Mouse (Mus musculus) layer of hippocampus, adult 9-11 months (tissue): ENCODE data around the gene Gpr153.
"Not testable (repeated sequence)": the region's sequence is repeated elsewhere in the genome, so short reads cannot be mapped to it uniquely, and the experiment has no call there.

ENCODE experiments used
- DNase-seq: peaks from one replicate; pipeline ENCODE4 v3.0.0; 2022

Gpr153 gene

DNA sequence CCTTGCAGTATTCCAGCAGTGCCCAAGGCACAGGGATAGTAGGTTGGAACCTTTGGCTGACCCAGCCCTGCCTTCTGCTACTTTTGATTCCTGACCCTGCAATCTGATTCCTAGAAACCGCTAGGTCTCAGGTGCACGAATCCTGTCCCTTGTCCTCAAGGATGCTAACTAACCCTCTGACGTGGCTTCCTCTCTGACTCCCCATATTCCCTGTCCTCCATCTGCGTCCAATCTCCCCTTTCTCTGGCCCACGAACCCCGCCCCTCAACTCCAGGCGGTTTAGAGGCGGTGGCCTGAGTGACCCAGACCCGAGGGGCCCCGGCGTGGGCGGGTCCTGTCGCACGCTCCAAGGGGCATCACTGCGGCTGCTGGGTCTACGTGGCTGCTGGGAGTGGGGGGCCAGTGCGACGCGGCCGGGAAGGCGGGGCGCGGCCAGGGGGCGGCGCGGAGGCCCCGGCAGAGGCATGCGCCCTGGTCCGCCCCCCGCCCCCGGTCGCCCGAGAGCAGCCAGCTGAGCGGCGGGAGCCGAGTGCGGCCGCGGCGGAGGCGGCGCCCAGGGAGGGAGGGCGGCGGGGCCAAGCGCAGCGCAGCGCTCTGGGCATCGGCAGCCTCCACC lies at the start of gene Gpr153:
Gene Gpr153 (plus strand): TSS at position 612 of the 616 bp plus-strand sequence.
- DNase-seq = no peak

DNA sequence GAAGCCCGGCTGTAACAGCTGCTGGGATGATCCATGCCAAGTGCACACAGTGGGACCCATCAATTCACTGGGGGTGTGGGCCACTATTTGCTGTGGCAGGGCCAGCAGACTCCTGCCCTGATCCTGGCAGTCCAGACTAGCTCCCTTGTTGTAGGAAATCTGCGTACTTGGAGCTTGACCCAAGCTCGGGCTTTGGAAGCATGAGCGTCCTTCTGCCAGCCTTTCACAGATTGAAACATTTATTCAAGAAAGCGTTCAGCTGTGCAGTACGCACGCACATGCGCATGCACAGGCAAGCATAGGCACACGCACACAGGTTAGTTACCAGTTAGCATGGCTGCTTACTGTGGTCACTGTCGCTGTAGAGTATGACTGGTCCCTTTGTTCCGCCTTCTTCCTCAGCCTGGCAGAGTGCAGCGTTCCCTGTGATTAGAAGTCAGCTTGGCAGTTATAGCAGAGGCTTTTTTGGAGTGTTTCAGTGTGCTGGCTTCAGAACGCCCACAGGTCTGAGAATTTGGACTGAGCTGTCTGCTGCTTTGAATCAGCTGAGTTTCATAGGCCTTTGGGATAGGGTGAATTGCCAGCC lies 47.0 kb upstream of the Gpr153 start:
- peak; percentile 88 for DNase-seq

DNA sequence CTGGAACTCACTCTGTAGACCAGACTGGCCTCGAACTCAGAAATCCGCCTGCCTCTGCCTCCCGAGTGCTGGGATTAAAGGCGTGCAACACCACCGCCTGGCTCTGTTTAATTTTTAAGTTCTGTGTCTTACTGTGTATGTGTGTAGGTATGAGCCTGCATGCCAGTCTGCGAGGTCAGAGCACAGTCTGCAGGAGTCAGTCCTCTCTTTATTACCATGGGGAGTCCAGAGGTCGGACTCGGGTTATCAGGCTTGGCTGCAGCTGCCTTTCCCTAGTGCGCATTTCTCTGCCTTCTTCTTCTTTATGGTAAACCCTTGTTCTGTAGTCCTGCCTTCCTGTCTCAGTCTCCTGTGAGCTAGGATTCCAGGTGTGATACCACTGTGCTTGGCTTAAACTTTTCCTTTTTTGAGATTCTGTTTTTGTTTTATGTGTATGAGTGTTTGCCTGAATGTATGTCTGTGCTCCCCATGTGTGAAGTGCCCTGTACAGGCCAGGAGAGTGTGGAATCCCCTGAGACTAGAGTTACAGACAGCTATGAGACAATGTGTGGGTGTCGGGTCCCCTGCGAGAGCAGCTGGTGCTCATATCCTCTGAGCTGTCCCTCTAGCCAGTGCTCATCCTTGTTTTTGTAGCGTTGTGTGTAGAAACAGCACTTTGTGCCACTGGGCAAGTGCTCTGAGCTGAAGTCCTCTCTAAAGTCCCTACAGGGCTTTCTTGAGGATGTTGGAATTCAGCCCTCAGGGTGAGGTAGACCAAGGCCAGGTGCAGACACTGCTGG lies 46.1 kb upstream of the Gpr153 start:
- DNase-seq = no peak

DNA sequence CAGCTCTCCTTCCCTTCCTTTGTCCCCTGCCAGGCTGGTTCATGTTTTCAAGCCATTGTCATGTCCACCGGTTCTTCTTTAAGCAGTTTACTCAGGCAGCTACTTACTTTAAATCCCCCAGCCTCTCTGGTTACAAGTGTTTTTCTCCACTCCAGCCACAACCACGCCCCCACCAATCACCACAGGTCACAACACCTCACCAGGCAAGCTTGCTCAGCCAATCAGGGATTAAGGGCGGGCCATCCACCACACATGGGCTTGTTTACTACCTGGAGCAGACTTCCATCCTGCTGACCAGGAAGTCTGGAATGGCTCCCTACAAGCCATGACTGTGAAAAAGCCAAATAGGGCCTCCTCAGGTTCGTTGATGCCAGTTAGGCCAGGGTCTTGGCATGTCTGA lies 43.7 kb upstream of the Gpr153 start:
- DNase-seq = not testable (repeated sequence)

DNA sequence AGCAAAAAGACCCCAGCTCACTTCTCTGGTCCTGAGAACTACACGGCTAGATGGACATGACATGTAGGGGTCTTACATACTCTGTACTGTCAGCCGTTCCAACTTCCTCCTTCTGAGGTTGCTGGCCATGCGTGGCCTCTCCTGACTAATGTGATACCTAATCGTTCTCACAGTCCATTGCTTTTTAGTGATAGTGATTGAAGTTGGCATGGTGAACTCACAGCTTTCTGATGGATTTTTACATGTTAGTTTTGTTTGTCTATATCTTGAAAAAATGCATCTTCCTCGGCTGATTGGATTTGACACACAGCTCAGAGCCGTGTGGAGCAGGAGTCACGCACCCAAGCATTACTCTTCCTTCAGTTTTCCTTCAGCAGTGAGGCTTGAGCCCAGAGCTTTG lies 42.7 kb upstream of the Gpr153 start:
- no peak for DNase-seq

DNA sequence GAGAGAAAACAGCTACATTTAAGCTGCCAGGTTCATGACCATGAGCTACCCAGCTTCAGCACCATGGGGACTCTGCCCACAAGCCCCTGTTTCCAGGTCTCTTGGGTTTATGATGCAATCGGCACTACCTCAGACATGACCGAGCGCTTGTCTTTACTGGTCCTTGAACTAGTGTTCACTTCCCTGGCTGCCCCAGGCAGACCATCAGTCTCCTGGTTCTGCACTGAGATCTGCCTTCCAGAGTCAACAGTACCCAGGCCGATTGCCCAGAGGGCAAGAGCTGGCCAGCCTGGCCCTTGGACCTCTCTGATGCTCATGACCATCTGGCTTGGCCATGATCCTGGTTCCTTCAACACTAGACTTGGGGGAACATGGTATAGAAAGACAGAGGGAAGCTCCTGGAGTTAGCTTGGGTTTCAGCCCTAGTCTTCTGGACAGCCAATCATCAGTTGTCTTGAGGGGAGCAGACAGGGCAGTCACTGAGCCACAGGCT lies 41.6 kb upstream of the Gpr153 start:
- DNase-seq = no peak

DNA sequence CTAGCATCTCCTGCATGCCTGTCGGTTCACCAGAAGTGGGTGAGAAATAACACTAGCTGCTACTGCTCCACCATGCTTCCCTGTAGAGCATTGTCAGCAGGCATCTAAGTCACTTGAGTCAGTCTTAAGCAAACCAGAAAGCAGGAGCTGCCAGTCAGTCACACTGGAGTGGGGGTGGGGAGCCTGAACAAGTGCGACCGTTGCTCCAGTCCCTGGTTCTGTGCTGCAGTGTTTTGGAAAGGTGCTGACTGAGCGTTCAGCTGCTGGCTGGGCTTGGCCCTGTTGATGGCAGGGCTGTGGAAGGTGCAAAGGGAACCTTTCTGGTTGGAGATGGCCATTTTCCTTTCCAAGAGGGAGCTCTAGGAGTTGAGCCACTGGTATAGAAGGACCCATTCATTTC lies 34.1 kb upstream of the Gpr153 start:
- no peak for DNase-seq

DNA sequence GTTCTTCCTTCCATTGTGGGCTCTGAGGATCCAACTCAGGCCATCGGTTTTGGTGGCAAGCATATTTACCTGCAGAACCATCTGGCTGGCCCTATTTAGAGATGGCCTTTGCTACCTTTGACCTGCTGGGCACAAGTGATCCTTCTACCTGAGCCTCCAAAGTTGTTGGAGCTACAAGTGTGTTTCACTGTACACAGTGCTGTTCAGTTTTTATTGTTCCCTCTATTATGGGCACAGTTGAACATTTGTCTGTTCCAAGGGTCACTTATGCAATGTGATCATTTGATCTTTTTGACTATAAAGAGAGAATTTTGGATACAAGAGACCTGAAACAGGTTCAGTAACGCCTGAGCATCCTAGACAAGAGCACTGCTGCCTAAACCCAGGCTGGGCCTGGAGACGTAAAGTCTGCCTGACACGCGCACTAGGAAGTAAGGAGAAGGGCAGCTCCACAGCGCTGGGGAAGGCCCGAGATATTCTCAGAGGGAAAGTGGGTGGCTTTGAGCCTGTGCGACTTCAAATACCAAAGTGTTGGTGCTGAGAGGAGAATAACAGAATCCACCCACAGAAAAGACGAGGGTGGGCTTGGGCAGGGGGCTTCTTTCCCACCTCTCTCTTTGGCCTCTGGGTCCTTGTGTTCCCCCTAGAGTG lies 30.7 kb upstream of the Gpr153 start:
- DNase-seq = no peak

DNA sequence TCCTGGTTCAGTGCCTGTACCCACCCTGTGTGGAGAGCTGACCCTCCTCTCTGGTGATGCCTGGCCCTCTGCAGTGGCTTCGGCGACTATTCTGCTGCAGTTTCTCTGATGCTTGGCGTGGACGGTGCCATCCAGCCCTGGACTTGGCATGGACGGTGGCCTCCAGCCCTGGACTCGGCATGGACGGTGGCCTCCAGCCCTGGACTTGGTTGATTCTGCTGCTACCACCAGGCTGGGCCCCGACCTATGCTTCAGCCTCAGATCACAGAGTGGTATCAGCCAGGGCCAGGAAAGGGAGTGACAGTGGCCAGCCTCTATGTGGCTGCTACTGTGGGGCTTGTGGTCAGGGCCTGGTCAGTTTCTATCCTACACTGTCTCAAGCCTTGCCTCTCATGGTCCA lies 30.1 kb upstream of the Gpr153 start:
- DNase-seq = no peak

DNA sequence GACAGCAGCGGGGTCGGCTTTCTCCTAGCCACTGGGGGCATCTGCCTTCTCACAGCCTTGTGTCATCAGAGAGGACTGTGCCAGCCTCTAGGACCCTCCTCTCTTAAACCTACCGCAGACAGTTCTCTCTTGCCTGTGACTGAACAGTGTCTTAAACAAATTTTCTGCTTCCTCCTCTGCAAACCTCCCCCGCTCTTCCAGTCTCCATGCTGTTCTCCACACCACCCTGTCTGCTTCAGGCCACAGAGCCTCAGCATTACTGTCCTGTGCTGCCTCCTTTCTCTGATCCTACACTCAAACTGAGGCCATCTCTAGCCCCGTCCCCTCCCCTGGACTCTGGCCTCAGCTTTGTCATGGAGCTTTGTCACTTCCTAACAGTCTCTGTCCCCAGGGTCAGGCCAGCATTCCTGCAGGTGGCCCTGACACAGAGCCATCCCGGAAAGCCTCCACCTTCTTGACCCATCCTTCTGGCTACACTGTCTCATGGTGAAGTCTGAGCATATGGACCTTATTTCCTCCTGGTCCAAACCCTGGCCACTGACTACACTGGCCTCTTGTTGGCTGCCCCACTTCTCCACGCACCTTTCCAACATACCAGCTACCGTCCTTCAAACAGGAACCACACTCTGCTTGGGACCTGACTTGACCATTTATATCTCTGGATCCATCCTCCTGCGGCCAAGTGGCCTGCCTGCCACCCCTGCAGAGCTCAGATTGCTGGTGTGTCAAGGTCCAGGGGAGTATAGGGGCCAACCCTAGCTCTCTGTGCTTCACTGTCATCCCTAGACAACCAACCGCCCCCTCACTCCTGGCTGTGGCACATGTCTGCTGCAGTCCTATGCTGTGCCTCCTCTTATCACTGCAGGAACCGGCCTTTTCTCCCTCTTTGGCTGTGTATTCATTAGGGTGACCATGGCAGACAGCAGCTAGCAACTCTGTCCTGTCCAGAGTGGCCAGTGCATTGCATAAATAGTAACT lies 29.2 kb upstream of the Gpr153 start:
- no peak for DNase-seq

DNA sequence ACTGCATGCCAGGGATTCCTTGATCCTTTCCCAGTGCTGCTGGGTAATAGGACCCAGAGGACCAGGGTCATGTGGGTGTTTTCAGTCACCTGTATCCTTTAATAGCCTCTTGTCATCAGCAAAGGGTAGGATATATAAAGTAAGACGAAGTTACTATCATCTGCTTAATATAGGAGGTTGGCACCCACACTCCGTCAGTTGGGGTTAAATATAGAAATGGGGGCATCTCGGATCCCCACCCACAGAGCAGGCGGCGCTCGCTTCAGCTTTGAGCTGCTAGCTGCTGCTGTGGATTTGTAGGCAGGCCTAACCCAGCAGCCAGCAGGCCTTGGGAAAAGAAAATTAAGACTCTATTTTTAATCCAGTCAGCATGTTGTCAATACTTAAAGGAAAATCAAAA lies 28.0 kb upstream of the Gpr153 start:
- DNase-seq = peak; percentile 87

DNA sequence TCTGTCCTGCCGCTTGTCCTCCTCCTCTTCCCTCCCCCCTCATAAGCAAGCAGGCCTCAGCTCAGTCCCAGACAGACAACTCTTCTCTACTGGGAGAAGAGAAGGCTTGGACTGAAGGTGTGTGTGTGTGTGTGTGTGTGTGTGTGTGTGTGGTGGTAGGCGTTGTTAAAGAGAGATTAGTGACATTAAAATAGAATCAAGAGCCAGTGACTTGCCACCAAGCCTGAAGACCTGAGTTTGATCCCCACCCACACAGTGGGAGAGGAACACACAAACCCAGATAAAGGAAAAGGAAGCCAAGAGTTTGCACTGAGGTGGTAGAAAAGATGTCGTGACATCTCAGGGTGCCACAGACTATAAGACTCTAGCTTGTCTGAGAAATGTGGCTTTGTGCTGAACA lies 26.8 kb upstream of the Gpr153 start:
- no peak for DNase-seq

DNA sequence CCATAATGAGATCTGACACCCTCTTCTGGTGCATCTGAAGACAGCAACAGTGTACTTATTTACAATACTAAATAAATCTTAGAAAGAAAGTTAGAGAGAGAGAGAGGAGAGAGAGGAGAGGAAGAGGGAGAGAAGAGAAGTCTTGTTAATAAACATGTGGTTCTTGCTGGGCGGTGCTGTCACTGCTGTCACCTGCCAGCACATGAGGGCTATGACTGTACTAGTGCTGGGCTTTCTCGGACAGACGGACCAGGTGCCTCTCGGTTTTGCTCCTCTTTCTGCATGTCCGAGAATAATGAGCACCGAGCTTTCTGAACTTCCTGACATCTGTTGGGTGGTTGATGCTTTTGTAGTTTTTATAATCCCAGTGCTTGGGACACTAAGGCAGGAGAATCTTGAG lies 23.4 kb upstream of the Gpr153 start:
- DNase-seq = no peak

DNA sequence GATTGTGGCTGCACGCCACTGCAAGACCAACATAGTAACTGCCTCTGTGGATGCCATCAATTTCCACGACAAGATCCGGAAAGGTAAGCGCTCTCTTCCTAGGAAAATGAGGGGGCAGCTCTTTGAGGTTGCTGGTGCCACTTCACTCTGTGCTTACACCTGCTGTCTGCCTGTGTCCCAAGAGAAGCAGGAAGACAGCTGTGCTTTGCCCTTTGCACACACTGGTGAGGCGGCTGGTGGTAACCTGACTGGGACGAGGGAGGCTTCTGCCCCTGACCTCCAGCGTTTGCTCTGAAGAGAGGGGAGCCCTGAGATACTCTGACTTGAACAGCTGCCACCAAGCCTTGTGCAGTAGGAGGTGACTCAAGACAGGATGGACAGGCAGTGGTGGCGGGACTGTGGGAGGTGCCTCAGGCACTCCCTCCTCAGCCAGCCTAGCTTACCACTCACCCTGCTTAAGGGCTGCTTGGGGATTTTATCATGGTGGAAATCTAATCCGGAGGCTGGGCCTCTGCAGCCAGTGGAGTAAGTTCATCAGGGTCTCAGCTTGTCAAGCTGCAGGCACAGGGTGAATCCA lies 20.8 kb upstream of the Gpr153 start:
- DNase-seq = no peak

DNA sequence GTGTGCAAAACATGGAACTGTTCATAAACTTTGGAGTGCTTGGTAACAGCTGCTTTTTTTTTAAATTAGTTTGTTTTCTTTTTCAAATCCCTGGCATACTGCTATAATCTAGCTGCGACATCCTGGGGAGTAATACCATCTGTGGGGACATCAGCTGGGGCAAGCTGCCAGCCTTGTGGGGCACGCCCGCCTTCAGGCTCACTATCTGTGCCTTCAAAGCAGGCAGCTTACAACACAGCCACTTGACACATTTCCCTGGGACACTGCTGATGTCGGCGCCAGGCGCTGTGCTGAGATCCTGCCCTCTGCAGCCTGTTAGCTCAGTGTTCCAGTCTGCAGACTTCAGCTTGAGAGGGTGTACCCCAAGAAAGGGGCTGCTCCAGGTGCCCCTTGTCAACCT lies 17.0 kb upstream of the Gpr153 start:
- peak; percentile 88 for DNase-seq

DNA sequence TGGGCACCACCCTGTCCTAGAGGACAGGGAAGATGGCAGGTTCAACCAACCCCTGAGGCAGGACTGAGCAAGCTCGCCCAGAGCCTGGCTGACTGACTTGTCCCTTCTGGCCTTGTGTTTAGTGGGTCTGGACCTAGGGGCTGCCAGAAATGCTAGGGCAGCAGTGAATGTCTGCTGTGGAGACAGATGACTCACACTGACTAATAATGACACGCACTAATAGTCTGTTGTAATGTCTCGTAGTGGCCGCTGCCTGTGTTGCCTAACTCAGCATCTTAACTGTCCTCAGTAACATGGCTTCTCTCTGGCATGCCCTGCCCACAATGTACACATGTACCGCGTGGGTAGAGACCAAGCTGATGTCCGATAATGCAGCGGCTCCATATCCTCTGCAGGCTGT lies 13.6 kb upstream of the Gpr153 start:
- no peak for DNase-seq

DNA sequence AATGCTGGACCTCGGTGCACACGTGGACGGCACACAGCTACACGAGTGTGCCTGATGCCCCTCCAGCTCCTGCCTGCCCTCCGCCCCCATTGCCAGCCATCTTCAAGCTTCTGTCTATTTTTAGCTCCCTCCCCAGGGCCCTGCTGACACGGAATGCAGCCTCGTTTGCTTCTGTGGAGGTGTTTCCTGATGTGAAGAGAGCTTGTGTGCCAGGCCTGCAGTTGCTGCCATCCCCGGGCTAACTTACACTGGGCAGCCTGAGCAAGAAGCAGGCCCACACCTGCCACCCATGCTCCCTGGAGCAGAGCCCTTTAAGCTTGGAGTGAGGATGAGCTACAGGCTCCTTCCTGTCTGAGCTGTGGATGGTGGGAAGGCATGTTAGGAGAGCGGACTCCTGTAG lies 11.8 kb upstream of the Gpr153 start:
- no peak for DNase-seq

DNA sequence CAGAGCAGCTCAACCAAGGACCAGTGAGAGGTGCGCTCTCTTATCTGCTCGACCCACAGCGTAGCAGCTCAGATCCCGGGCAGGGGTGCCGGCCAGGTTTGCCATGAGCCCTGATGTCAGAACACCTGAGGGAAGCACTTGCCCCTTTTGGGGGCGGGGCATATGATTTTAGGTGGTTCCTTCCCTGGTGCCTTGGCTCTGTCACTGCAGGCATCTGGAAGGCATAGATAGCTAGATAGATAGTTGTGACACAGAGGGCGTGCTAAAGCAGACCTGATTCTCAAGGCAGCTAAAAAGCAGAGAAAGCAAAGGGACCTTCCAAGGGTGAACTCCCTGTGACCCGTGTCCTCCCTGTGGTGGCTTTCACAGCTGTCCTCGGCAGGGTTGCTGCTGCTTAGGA lies 10.9 kb upstream of the Gpr153 start:
- no peak for DNase-seq

DNA sequence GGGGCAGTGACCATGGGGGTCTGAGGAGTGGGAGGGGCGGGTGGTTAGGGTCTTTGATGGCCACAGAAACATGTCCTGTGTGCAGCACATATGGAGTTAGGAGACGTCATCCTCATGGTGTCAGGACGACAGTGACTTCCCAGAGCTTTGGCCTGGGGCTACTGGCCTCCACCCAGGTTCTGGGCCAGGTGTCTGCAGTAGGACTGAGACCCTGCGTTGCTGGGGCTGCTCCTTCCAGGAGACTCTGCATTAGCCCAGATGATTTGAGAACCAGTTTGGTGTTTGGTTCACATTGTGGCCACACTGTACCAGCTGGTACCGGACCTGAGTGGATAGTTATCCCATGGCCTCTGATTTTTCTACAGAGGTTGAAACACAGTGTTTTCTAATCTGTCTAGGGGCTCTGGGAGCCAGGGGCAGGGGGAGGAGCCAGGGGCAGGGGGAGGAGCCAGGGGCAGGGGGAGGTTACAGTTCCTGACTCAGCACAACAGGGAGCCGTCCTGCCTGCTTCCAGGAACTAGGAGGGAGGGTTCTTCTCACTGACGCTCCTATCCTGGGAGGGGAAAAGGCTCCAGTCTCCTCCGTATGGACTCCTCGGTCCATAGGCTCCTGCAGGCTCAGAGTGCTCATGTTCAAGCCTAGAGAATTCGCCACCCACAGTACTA lies 10.4 kb upstream of the Gpr153 start:
- no peak for DNase-seq

DNA sequence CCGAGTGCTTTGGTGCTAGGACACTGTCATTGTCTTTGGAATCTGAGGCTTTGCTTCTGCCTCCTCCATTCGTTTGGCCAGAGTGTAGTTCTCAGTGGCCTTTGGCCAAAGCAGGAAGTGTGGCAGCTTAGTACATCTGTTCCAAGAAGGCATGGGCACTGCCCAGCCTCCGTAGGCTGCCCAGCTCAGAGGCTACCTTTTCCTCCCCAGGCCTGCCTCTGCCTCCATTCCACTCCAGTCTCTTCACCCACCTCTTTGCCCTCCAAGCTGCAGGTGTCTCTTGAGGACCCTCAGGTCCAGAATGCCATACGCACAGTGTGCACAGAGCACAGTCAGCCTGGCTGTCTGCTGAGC lies 9.9 kb upstream of the Gpr153 start:
- no peak for DNase-seq

DNA sequence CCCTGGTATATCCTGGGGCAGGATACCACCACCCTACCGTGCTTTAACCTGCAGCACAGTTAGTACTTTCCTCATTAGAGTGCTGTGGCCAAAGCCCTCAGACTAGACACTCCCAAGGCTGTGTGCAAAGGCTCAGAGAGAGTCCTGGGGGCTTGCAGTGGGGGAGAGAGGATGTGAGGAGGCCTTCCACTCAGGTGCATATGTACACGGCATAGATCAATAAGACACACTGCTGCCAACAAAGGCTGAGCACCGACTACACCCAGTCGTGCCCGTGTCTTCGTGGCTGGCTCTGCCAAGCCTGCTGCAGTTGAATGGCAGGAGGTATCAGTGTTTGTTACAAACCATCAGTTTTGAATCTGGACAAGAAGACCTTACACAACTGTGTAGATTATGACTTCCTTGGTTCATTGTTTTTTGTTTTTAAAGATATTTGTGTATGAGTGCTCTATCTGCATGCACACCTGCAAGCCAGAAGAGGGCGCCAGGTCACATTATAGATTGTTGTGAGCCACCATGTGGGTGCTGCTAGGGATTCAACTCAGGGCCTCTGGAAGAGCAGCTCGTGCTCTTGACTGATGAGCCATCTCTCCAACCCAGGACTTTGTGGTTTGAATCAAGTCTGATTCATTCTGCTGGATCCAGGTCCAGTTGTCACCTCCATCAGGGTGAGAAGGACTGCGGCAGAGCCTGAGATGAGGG lies 9.0 kb upstream of the Gpr153 start:
- no peak for DNase-seq
